In genomic region chr2:143696704-143697103, GRCm38 (mm10) we compare ENCODE assay signal across 13 mouse cellular contexts.
DNase-seq lines count a peak whose midpoint lies in the region; ATAC-seq lines count a peak whose summit lies in the region.
"Had no signal": no experiment of that assay in that cellular context is flagged by ENCODE, and none has a peak within 500 bp of the region (broad histone marks: within the 10 kb centered on the region; RNA-seq: fewer than 3 reads in every experiment).

No protein-coding gene starts in this region.

- H3K9me3 ChIP-seq in heart, embryonic 15.5 days (replicated peaks): no peaks in the 10 kb centered on the region
- no peaks in the 10 kb centered on the region; the same call in 1 of the 2 replicates for H3K9me3 ChIP-seq in midbrain, embryonic 11.5 days (ENCODE audit: control insufficient read depth, low read length)
- H3K9me3 ChIP-seq in midbrain, embryonic 10.5 days (replicated peaks): no peaks in the 10 kb centered on the region; the same call in 1 of the 2 replicates
- H3K9me3 ChIP-seq in hindbrain, embryonic 15.5 days: peaks cover 6% of the 10 kb centered on the region; the same call in 1 of the 2 replicates
- H3K9me3 ChIP-seq in midbrain, embryonic 16.5 days (replicated peaks; ENCODE audit: control insufficient read depth, low read length, poor library complexity, severe bottlenecking): peaks cover 8% of the 10 kb centered on the region; the same call in 1 of the 2 replicates
- H3K9me3 ChIP-seq: forebrain, embryonic 10.5 days had no signal

- no peaks in the 10 kb centered on the region for H3K27me3 ChIP-seq in heart, embryonic 15.5 days
- H3K27me3 ChIP-seq in midbrain, embryonic 11.5 days (ENCODE audit: control insufficient read depth, insufficient read depth, low read length): no peaks in the 10 kb centered on the region
- no peaks in the 10 kb centered on the region for H3K27me3 ChIP-seq in midbrain, embryonic 10.5 days (ENCODE audit: low read depth, poor library complexity, severe bottlenecking)
- no peaks in the 10 kb centered on the region for H3K27me3 ChIP-seq in hindbrain, embryonic 15.5 days
- H3K27me3 ChIP-seq in midbrain, embryonic 16.5 days (ENCODE audit: control insufficient read depth, insufficient read depth, low read depth, low read length): no peaks in the 10 kb centered on the region

- no peak for DNase-seq in heart, postnatal 36 days
- DNase-seq in midbrain, embryonic 11.5 days (ENCODE audit: low spot score, missing footprints): no peak
- no peak for DNase-seq in midbrain, embryonic 10.5 days (ENCODE audit: low spot score)
- no peak for DNase-seq in thymus, postnatal 25 days
- DNase-seq: adrenal gland, postnatal 25 days; gastrocnemius, adult 2 months; kidney, postnatal 36 days; left cerebral cortex, postnatal 4 days; spleen, adult 18-20 months had no signal

- no peak overlapping the region for H3K4me3 ChIP-seq in heart, embryonic 15.5 days
- H3K4me3 ChIP-seq in midbrain, embryonic 11.5 days (ENCODE audit: low read depth, low read length): no peak overlapping the region
- H3K4me3 ChIP-seq in midbrain, embryonic 10.5 days: no peak overlapping the region
- H3K4me3 ChIP-seq in hindbrain, embryonic 15.5 days: no peak overlapping the region
- H3K4me3 ChIP-seq in midbrain, embryonic 16.5 days (ENCODE audit: low read depth, low read length): no peak overlapping the region
- H3K4me3 ChIP-seq: forebrain, embryonic 10.5 days; gastrocnemius, adult 2 months had no signal

- peaks cover 3% of the 10 kb centered on the region; the same call in 1 of the 2 replicates for H3K4me1 ChIP-seq in heart, embryonic 15.5 days (replicated peaks)
- H3K4me1 ChIP-seq in midbrain, embryonic 11.5 days (ENCODE audit: control insufficient read depth, insufficient read depth, low read length): no peaks in the 10 kb centered on the region
- H3K4me1 ChIP-seq in midbrain, embryonic 10.5 days: no peaks in the 10 kb centered on the region
- 0 out of 2 replicates have a peak, but pooled peaks cover 4% of the 10 kb centered on the region for H3K4me1 ChIP-seq in hindbrain, embryonic 15.5 days (replicated peaks)
- no peaks in the 10 kb centered on the region; the same call in 1 of the 2 replicates for H3K4me1 ChIP-seq in midbrain, embryonic 16.5 days (ENCODE audit: control insufficient read depth, insufficient read depth, low read length)
- H3K4me1 ChIP-seq: forebrain, embryonic 10.5 days had no signal

- intact Hi-C loops in heart, postnatal 36 days (cut with DNase I): no loop called here

- WGBS in heart, embryonic 15.5 days: 62% methylated on average over 7 of the region's 7 CpGs
- 93% methylated on average over 7 of the region's 7 CpGs for WGBS in midbrain, embryonic 11.5 days
- WGBS in midbrain, embryonic 10.5 days: 94% methylated on average over 7 of the region's 7 CpGs
- WGBS in hindbrain, embryonic 15.5 days: 88% methylated on average over 7 of the region's 7 CpGs
- 83% methylated on average over 7 of the region's 7 CpGs for WGBS in midbrain, embryonic 16.5 days

- H3K36me3 ChIP-seq in heart, embryonic 15.5 days: no peaks in the 10 kb centered on the region
- no peaks in the 10 kb centered on the region for H3K36me3 ChIP-seq in midbrain, embryonic 11.5 days (ENCODE audit: control insufficient read depth, insufficient read depth, low read length)
- no peaks in the 10 kb centered on the region for H3K36me3 ChIP-seq in midbrain, embryonic 10.5 days
- peaks cover 15% of the 10 kb centered on the region; the same call in 1 of the 2 replicates for H3K36me3 ChIP-seq in hindbrain, embryonic 15.5 days
- peaks cover 8% of the 10 kb centered on the region for H3K36me3 ChIP-seq in midbrain, embryonic 16.5 days (ENCODE audit: control insufficient read depth, insufficient read depth, low read length)
- H3K36me3 ChIP-seq: forebrain, embryonic 10.5 days had no signal

- no peak for ATAC-seq in heart, embryonic 15.5 days (replicated peaks; ENCODE audit: insufficient number of reproducible peaks, insufficient read depth, low FRiP score, low read depth)
- ATAC-seq in midbrain, embryonic 11.5 days (ENCODE audit: low FRiP score): 0 out of 2 replicates have a peak, but pooled peaks have one; percentile 30
- peak; percentile 37; the same call in 1 of the 2 replicates for ATAC-seq in hindbrain, embryonic 15.5 days (ENCODE audit: low FRiP score, low read depth)
- 0 out of 2 replicates have a peak, but pooled peaks have one; percentile 23 for ATAC-seq in midbrain, embryonic 16.5 days

- no peak overlapping the region for H3K27ac ChIP-seq in heart, embryonic 15.5 days
- no peak overlapping the region for H3K27ac ChIP-seq in midbrain, embryonic 11.5 days (ENCODE audit: low read depth, low read length)
- H3K27ac ChIP-seq in midbrain, embryonic 10.5 days (replicated peaks): no peak overlapping the region
- peak overlapping the region; percentile 35 for H3K27ac ChIP-seq in hindbrain, embryonic 15.5 days (replicated peaks)
- H3K27ac ChIP-seq in midbrain, embryonic 16.5 days (ENCODE audit: low read length): peak overlapping the region; percentile 73
- H3K27ac ChIP-seq: forebrain, embryonic 10.5 days; gastrocnemius, adult 2 months had no signal

- peak overlapping the region; percentile 32 for H3K4me2 ChIP-seq in heart, embryonic 15.5 days
- H3K4me2 ChIP-seq in midbrain, embryonic 11.5 days: no peak overlapping the region
- no peak overlapping the region for H3K4me2 ChIP-seq in hindbrain, embryonic 15.5 days
- no peak overlapping the region for H3K4me2 ChIP-seq in midbrain, embryonic 16.5 days (ENCODE audit: low read length)

- no peak overlapping the region for H3K9ac ChIP-seq in heart, embryonic 15.5 days
- no peak overlapping the region for H3K9ac ChIP-seq in midbrain, embryonic 11.5 days (ENCODE audit: low read length)
- no peak overlapping the region for H3K9ac ChIP-seq in hindbrain, embryonic 15.5 days
- H3K9ac ChIP-seq in midbrain, embryonic 16.5 days (ENCODE audit: low read depth, low read length): no peak overlapping the region

Comparison
In these comparisons a context has a peak if more than half of its experiments do, and no peak if none do; other contexts are left out.
1. H3K27ac ChIP-seq: peak in hindbrain, embryonic 15.5 days (single experiment) and midbrain, embryonic 16.5 days (single experiment); none in heart, embryonic 15.5 days (single experiment), midbrain, embryonic 11.5 days (single experiment) and midbrain, embryonic 10.5 days (single experiment).